Mouse (Mus musculus): ENCODE results near the gene Farp1. TPM values are rescaled to one million over a fixed set of nuclear protein-coding genes. Genes with fewer than 3 reads are reported as not detected.

Gene Farp1
- total RNA-seq, 2 experiments from 2014 or later: 83.5 to 105 TPM

GRCm38 (mm10) chr14:121054062-121054461 lies 19.1 kb downstream of the Farp1 start:
- no peak for DNase-seq (ENCODE audit: extremely low spot score in 1 of 2, low spot score in 1 of 2)

GRCm38 (mm10) chr14:121057750-121058149 lies 22.8 kb downstream of the Farp1 start:
- no peak for DNase-seq (ENCODE audit: extremely low spot score in 1 of 2, low spot score in 1 of 2)

GRCm38 (mm10) chr14:121058481-121058880 lies 23.5 kb downstream of the Farp1 start:
- no peak for DNase-seq (ENCODE audit: extremely low spot score in 1 of 2, low spot score in 1 of 2)

DNA sequence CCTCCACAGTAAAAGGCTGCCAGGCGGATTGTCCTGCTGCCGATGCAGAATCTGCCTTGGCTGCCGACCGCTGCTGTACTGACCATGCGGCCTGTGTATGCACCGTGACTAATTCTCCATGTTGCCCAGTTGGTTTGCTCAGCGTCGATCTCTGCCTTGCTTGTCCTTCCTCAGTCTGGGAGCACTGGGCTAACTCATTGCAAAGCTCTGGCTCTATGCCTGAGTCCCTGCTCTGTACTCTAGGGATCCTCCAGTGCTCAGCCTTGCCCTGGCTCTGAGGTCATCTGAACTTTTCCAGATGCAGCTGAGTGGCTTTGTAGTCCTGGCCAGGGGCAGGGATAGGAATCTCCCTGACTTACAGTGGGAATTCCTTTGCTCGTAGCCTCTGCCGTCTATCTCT lies 24.3 kb downstream of the Farp1 start:
- no peak for DNase-seq (ENCODE audit: extremely low spot score in 1 of 2, low spot score in 1 of 2)

DNA sequence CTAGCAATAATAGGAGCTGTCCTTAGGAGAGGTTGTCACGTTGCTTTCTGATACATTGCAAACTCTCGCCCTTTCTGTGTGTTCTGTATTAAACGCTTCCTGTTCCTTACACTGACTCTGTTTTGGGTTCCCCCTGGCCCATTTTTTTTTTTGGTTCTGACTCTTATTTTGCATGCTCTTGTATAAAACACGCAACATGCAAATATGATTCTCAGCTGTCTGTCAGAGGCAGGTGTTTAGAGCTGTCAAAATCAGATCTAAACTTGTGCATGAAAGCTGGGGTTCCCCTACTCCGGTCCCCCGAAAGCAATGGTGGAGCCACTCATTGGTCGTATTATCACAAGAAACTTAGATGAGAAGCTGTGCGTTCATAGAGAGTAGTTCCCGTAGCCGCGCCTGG lies 25.5 kb downstream of the Farp1 start:
- DNase-seq (ENCODE audit: extremely low spot score in 1 of 2, low spot score in 1 of 2): no peak

DNA sequence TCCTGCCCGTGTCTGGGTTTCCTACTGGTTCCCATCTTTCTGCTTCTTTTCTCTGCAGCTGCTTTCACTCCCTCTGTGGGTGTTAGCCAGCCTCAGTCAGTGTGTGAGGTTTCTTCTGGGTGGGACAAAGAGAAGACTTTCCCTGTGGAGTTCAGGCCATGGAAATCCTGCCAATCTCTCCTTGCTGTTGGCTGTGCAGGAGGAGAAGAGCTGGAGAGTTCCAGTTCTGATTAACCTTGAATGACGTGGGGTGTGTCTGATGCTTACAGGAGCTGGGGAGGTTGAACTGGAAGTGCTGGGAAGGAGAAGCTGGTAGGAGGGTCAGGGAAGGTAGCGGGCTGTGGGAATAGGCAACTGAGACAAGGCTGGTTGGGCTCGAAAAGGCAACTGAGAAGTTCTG lies 26.7 kb downstream of the Farp1 start:
- no peak for DNase-seq (ENCODE audit: extremely low spot score in 1 of 2, low spot score in 1 of 2)

DNA sequence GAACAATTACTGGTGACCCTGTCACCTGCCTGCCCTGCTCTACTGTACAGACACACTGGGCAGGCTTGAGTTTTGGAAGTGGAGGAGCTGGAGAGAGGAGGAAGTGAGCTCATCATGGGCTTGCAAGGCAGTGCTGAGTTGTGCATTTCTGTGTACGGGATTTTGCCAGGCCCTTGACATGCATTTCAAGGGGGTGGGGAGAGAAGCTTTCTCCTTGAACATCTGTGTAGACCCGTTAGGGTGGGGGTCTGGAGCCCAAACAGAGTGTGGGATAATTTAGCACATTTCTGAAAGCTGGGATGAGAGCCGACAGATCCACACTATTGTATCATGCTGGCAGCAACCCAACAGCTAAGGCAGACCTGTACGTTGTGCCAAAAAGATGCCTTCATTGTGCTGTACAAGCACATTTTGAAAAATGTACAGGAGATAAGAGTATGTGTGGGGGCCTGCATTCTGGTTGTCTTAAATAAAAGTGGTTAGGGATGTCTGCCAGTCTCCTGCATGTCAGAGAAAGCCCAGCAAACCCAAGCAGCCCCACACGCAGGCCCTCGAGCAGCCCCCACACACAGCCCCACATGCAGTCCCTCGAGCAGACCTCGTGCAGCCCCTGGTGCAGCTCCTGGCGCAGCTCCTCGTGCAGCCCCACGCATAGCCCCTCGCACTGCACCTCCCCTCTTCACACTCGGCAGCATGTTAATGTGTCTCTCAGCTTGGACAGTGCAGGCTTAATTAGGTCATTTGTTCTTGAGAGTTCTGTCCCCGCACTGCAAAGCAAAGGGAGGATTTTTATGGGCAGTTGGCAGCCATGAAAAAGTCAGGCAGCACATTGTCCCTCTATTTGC lies 27.5 kb downstream of the Farp1 start:
- DNase-seq (ENCODE audit: extremely low spot score in 1 of 2, low spot score in 1 of 2): peak; percentile 32 to 35

DNA sequence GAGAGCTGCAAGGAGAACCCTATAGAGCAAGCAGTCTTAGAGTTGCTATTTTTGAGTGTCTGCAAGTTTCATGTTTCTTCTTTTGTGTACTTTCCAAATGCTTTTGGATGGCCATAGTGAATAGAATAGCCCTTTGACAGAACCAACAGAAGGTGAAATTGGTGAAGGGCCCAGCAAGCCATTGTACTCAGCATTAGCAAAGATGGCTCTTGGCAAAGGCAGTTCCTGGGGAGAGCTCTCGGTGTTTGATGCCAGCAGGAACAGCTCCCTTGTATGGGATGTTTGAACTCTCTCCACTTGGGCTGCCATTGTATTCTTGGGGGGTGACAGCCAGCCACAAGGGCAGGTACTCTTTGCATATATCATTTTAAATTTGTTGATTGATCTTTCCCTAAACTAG lies 29.7 kb downstream of the Farp1 start:
- DNase-seq (ENCODE audit: extremely low spot score in 1 of 2, low spot score in 1 of 2): no peak

- DNase-seq (ENCODE audit: extremely low spot score in 1 of 2, low spot score in 1 of 2): no peak
Measured at GRCm38 (mm10) chr14:121073093-121073866, 38.3 kb downstream of the Farp1 start.

DNA sequence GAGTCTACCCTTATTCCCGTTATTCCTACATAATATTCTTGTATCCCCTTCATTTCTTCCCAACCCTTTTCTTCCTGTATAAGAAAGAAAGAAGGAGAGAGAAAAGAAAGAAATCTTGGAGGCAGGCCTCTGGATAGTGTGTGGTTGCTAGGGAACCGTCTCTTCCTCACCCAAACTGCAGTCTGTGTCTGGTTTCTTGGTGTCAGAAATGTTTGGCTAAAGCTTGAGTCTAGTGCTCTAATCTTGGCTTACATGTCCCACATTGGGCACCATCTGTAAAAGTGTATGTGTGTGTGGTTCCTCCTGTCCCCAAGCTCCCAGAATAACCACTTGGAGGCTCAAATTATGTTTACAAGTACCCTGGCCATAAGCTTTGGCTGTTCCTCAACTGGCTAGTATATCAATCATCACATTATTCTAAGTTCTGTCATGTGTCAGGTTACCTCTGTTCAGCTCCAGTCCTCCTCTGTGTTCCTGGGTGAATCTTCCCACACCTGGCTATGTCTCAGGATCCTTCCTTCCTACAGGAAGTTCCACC lies 39.3 kb downstream of the Farp1 start:
- no peak for DNase-seq (ENCODE audit: extremely low spot score in 1 of 2, low spot score in 1 of 2)

- DNase-seq (ENCODE audit: extremely low spot score in 1 of 2, low spot score in 1 of 2): no peak
Measured at GRCm38 (mm10) chr14:121080739-121081138, 45.7 kb downstream of the Farp1 start.

DNA sequence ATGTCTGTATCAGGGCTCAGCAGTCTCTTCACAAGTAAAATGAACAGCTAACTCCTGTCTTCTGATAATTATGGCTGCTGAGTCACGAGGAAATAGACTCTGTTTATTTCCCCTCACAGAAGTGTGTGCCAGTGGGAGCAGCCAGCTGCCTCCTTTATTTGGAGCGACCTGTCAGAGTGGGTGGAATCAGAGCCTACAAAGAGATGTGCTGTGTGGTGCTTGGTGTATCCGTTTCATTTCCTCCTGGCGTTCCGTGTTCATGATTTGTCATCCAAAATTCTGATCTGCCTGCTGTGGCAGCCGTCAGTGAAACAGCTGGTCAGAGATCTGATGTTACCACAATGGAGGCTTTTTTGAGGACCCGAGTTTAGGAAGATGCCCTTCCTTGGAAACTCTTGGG lies 47.3 kb downstream of the Farp1 start:
- DNase-seq (ENCODE audit: extremely low spot score in 1 of 2, low spot score in 1 of 2): peak in 1 of 2 experiments; percentile 20

DNA sequence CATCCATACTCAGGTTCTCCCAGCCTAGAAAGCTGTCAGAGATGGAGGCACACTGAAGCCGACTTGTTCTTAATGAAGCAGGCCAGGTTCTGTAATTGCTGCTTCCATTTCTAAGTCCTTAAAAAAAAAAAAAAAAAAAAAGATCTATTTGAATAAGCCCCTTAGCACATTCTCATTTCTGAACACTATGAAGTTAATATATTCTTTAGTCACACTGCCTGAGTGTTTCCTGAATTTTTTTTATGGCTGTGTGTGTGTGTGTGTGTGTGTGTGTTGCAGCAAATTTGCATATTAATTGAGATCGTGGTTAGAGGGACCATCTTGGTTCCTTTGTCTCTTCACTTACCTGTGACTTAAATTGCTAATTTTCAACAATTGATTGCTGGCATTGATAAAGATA lies 47.8 kb downstream of the Farp1 start:
- no peak for DNase-seq (ENCODE audit: extremely low spot score in 1 of 2, low spot score in 1 of 2)

- no peak for DNase-seq (ENCODE audit: extremely low spot score in 1 of 2, low spot score in 1 of 2)
Measured at GRCm38 (mm10) chr14:121083352-121083751, 48.4 kb downstream of the Farp1 start.

DNA sequence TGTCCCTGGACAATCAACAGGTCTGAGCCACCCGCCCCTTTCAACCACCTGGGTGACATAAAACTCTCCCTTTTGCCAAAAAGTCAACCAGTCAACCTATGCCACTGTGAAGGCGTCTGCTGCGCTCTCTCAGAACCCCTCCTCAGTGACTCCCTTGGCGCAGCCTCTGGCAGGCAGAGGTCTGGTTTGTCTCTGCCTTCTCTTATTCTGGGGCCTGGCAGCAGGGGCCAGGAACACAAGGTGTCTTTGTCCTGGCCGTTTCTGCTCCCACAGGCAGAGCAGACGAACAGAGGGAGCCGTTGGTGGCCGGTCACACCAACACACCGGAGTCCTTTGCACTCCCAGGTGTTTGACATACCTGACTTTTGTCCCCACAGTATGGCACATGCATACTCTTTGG lies 57.5 kb downstream of the Farp1 start:
- DNase-seq (ENCODE audit: extremely low spot score in 1 of 2, low spot score in 1 of 2): no peak

DNA sequence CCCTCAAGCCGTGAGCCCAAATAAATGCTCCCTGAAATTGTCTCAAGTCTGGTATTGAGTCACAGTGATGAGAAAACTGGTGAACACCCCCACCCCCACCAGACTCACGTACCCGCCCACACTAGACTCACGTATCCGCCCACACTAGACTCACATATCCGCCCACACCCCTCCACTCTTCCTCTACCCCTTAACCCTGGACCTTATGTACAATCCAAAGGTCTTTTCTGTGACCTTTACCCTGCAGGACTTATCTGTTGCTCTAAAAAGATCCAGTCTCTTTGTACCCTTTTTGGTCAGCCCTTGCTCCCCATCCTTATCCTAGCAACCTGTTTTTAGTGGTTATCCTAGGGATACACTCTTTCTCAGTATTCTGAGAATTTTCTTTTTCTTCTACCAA lies 58.9 kb downstream of the Farp1 start:
- DNase-seq (ENCODE audit: extremely low spot score in 1 of 2, low spot score in 1 of 2): no peak

GRCm38 (mm10) chr14:121097640-121098435 lies 62.8 kb downstream of the Farp1 start:
- DNase-seq (ENCODE audit: extremely low spot score in 1 of 2, low spot score in 1 of 2): no peak

- DNase-seq (ENCODE audit: extremely low spot score in 1 of 2, low spot score in 1 of 2): no peak
Measured at GRCm38 (mm10) chr14:121099120-121099519, 64.1 kb downstream of the Farp1 start.

DNA sequence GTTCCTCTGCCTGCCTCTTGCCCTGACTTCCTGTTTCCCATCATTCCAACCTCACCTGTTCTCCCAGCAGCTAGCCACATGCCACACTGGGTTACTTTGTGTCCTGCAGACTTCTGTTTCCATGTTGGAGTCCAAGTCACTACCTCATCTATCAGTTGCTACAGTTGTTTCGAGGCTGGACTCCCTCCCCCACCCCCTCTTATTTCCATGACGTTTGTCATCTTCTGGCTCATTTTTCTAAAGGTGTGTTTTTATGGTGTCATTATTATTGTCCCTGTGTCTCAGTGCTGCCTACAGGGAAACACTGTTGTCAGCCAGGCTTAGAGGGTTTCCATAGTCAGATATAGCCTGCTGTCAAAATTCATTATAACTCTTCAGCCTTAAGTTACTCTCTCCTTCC lies 64.9 kb downstream of the Farp1 start:
- no peak for DNase-seq (ENCODE audit: extremely low spot score in 1 of 2, low spot score in 1 of 2)

DNA sequence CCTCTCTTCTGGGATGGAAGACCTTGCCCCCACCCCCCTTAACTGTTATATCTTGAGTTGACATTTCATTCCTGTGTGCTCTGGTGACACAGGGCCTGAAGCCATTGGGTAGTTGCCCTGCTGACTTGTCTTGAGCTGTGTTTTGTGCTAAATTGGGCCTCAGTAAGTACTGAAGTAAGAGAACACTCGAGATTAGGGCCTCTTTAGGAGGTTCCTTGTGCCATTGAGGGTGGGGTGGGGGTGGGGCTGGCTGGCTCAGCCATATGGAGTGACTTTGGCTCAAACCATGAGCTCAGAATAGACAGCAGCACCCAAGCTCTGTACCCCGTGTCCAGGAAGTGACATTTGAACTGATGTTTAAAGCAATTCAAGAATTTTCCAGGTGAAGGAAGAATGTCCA lies 65.8 kb downstream of the Farp1 start:
- DNase-seq (ENCODE audit: extremely low spot score in 1 of 2, low spot score in 1 of 2): no peak

- DNase-seq (ENCODE audit: extremely low spot score in 1 of 2, low spot score in 1 of 2): no peak
Measured at GRCm38 (mm10) chr14:121101531-121101930, 66.5 kb downstream of the Farp1 start.
